Mouse (Mus musculus) myocyte (in vitro differentiated cells): ENCODE data around the gene Lrp11.

Experiments
- CEBPB ChIP-seq: IDR thresholded peaks from 2 replicates; pipeline ENCODE4 v1.6.1; 2011; ENCODE audit warnings: mild to moderate bottlenecking, moderate library complexity; ENCODE audit not compliant: poor library complexity, insufficient read depth, severe bottlenecking
- E2F4 ChIP-seq: IDR thresholded peaks from one replicate; pipeline ENCODE4 v1.6.1; 2011; ENCODE audit warnings: mild to moderate bottlenecking, control low read depth, moderate library complexity; ENCODE audit not compliant: insufficient read depth
- MAX ChIP-seq: IDR thresholded peaks from one replicate; pipeline ENCODE4 v1.6.1; 2011; ENCODE audit warnings: low read depth, mild to moderate bottlenecking, control low read depth
- MYOG ChIP-seq, 3 experiments: IDR thresholded peaks; one replicate each; pipeline ENCODE4 v1.6.1; 2011; ENCODE audit warnings: control low read depth in 2 of 3, low read depth in 2 of 3, mild to moderate bottlenecking in 2 of 3; ENCODE audit not compliant: insufficient read length in 2 of 3, control insufficient read depth in 1 of 3, insufficient read depth in 1 of 3
- POLR2A ChIP-seq: IDR thresholded peaks from one replicate; pipeline ENCODE4 v1.6.1; 2011; ENCODE audit warnings: low read depth, mild to moderate bottlenecking, control low read depth, moderate library complexity; ENCODE audit not compliant: insufficient read length
- TCF12 ChIP-seq: IDR thresholded peaks from one replicate; pipeline ENCODE4 v1.6.1; 2011; ENCODE audit warnings: mild to moderate bottlenecking, control low read depth; ENCODE audit not compliant: poor library complexity, insufficient read depth, severe bottlenecking
- USF1 ChIP-seq: IDR thresholded peaks from one replicate; pipeline ENCODE4 v1.6.1; 2011; ENCODE audit warnings: low read depth, mild to moderate bottlenecking, control low read depth, moderate library complexity

- peak; percentile 82 for TF ChIP-seq USF1
- no peak for TF ChIP-seq POLR2A
- TF ChIP-seq CEBPB: no peak
- TF ChIP-seq E2F4: no peak
- TF ChIP-seq MYOG (IDR thresholded peaks at IDR 0.05; ENCODE audit: control insufficient read depth in 1 of 3, insufficient read depth in 1 of 3, insufficient read length in 2 of 3, low read depth in 2 of 3): no peak
- TF ChIP-seq MAX: no peak
- TF ChIP-seq TCF12: no peak
Measured at GRCm38 (mm10) chr10:7600647-7601046, 11.0 kb downstream of the Lrp11 start.
